Mouse (Mus musculus) CD4-positive, CD25-positive, alpha-beta regulatory T cell, adult 4 months (primary cell): ENCODE measurements around the gene Dnah2. TPM values are rescaled to one million over a fixed set of nuclear protein-coding genes. Genes with fewer than 3 reads are reported as not detected.

Experiments
- ATAC-seq: one replicate; pipeline ENCODE4 v1.8.0; 2017
- polyA plus RNA-seq, 2 experiments: library from polyadenylated mRNA; unstranded; fragments of 100-300 nt; shearing (Covaris generic); gene quantifications; one replicate each; pipeline ENCODE4 v1.2.1; 2017

Gene Dnah2
- polyA plus RNA-seq, 2 experiments from 2014 or later = 0.09 TPM; not detected in 1

DNA sequence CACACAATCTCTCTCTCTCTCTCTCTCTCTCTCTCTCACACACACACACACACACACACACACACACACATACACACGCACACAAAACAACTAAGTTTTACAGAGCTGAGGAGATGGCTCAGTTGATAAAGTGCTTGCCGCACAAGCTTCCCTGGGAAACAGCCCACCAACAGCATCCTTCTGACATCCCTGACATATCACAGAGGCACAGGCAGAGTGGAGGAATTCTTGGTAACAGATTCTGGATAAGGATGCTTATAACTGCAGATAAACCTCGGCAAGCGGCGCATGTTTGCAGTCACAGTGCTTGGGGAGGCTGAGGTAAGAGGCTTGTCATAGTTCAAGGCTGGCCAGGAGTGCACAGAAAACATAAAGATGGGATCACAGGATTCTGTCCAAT is 87.3 kb downstream of the Dnah2 start:
- no peak for ATAC-seq

- no peak for ATAC-seq
Observed at GRCm38 (mm10) chr11:69459883-69460282, 89.0 kb downstream of the Dnah2 start.

DNA sequence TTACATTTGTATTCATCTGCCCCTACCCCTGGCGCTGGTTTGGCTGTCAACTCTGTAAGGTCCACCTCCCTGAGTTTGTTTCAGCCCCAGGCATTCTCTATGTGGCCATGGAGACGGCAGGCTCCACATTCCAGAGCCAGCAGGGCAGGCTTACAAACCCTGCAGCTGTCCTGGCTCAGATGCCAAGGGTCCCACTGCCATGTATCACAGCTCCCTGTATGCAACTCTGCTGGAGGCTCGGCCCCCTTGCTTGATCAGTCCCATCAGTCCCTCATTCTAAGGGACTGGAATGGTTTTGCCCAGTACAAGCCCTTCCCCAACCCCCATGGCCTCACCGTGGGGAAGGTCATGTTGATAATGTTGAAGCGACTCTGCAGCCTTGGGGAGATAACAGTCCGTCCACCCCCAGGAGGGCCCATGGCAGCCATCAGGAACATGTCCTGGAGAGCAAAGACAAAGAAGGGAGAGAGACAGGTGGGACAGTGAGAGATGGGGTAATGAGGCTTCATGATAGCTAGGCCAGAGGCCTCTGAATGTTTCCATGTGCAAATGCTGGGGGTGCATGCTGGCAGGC is 91.8 kb downstream of the Dnah2 start:
- ATAC-seq = no peak

GRCm38 (mm10) chr11:69452114-69452867 is 96.6 kb downstream of the Dnah2 start:
- ATAC-seq = no peak

GRCm38 (mm10) chr11:69447299-69447698 is 101.6 kb downstream of the Dnah2 start:
- ATAC-seq = no peak

DNA sequence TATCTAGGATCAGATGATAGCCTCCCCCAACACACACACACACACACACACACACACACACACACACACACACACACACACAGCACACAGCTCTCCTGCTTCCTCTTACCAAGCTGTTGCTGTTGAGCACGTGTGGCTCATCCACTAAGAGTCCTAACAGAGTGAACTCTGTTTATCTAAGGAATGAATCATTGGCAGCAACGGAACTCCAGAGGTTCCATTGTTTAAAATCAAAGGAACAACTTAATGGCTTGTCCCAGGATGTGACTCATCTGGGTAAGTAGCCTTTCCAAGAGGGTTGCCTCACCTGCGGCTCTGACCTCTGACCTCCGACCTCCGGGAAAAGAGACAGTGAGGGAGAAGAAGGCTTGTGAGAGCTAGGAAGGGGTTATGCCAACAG is 105.6 kb downstream of the Dnah2 start:
- no peak for ATAC-seq

GRCm38 (mm10) chr11:69437291-69437690 is 111.6 kb downstream of the Dnah2 start:
- ATAC-seq = no peak

DNA sequence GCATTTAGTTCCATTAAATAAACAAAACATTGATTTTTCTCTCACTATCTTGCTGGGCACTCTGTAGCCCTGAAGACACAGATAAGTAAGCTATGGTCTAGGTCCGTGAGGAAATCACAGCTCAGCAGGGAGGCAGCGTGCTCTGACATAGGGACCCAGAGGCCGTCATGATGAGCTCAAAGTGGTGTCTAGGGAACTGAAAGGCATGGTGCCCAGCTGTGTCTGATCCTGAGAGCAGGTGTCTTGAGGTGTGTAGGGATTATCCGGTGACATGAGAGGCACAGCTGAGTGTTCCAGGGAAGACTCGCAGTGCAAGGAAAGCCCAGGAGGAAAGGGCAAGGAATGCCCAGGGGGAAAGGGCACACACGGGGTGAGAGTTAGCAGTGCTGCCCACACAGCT is 115.7 kb downstream of the Dnah2 start:
- ATAC-seq = no peak

DNA sequence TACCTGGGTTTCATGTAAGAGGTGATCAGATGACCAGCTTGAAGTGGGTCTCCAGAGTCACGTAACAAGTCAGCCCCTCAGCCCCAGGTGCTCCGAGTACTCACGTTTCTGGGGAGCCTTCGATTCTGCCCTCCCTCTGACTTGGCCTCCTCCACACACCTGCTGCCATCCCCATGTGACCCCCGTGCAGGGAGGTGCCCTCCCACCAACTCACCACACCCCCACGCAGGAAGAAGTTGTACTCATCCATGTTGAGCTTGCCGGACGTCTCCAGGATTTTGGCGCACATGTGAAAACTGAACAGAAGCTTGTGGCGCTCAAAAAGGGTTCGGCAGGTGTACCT is 116.3 kb downstream of the Dnah2 start:
- ATAC-seq = no peak

DNA sequence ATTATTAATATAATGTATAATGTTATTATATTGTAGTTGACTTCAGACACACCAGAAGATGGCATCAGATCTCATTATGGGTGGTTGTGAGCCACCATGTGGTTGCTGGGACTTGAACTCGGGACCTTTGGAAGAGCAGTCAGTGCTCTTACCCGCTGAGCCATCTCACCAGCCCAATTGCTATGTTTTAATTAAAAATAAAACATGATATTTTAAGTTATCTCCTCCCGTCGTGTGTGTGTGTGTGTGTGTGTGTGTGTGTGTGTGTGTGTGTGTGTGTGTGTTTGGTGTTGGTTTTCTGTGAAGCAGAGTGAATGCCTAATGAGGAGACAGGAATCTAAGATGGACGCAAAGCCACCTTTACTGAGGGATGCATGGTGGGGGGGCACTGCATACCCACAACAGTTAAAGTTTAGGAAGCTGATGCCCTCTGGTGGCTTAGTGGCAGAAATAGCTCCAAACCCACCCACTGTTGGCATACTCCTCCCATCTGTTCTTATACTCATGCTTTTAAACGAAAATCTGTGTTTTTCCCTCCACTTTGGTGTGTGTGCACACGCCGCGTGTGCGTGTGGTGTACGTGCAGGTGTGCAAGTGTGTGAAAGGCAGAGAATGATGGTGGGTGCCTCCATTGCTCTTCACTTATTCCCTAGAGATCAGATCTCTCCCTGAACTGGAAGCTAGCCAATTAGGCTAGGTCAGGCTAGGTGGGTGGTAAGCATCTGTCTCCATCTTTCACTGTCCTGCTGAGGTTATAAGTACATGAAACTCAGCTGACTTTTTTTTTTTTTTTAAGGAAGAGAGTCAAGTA is 116.9 kb downstream of the Dnah2 start:
- peak; percentile 91 for ATAC-seq

GRCm38 (mm10) chr11:69430631-69431030 is 118.3 kb downstream of the Dnah2 start:
- ATAC-seq = no peak

- no peak for ATAC-seq
Observed at GRCm38 (mm10) chr11:69429313-69429712, 119.6 kb downstream of the Dnah2 start.

- no peak for ATAC-seq
Observed at GRCm38 (mm10) chr11:69428751-69429150, 120.2 kb downstream of the Dnah2 start.

DNA sequence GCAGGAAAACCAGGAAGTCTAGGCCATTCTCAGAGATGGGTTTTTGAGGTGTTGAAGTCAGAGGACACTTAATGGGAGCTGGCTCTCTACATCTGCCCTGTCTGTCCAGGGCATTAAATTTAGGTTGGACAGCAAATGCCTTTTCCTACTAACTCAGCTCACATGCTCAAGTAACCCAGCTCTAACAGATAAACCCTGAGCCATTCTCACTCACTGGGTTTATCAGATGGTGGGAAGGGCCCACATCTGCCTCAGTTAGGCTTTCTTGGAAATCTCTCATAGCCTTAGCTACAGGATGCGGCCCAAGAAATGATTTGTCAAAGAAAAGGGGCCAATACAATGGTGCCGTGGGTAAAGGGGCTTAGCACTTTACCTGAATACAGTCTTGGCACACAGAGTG is 122.7 kb downstream of the Dnah2 start:
- no peak for ATAC-seq

DNA sequence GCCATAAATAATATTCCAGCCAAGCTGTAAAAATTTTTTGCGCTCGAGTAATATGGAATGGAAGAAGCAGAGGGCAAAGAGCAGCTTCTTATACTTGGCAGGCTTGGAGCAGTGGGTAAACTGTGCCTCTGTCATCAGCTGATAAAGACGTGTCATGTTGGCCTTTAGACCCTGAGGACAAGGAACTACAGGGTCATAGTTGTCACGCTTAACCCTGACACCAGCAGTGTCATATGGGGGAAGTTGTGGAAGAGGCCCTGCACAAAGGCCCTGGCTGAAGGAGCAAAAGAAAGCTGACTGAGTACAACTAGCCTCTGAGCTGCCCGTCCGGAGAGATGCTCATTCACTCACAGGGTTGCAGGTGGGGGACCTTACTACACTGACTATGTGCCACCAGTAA is 125.0 kb downstream of the Dnah2 start:
- ATAC-seq = no peak

GRCm38 (mm10) chr11:69422842-69423241 is 126.1 kb downstream of the Dnah2 start:
- no peak for ATAC-seq

- ATAC-seq = no peak
Observed at GRCm38 (mm10) chr11:69421131-69421977, 127.6 kb downstream of the Dnah2 start.

DNA sequence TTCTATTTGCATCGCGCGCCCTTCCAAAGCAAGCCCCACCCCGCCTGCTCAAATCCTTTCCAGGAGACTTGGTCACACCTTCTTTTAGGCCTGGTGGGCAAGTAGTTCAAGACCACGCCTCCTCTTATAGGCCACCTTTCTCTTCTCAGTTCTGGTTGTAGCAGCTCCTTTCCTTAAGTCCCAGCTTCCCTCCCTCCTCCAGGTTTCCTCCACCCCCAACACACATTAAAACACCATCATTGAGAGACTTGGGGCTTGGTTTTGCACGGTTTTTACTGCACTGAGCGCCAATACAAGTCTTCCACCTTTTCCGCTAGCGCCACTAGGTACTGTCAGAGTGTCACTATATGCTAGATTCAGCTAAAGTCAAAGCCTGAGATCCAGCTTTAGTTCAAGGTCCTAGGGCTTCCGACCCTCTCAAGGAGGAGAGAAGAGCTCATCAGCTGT is 128.3 kb downstream of the Dnah2 start:
- ATAC-seq = no peak

- peak; percentile 12 for ATAC-seq
Observed at GRCm38 (mm10) chr11:69419813-69420553, 128.9 kb downstream of the Dnah2 start.

DNA sequence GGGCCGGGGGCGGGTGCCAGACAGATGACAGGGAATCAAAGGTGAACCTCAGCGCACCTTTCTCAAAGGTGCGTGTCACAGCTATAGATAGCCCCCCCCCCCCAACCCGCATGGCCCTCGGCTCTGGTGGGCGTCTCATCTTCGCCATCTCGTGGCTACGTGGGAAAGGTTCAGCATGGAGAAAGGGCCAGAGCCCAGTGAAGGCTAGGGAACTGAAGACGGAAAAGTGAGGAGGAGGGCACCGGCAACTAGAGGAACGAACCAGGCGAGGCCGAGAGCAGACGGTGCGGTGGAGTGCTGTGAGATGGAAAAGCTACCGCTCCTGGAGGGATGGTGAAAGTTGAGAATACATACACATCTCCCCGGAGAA is 129.5 kb downstream of the Dnah2 start:
- no peak for ATAC-seq

- peak; percentile 60 for ATAC-seq
Observed at GRCm38 (mm10) chr11:69418481-69419442, 130.1 kb downstream of the Dnah2 start.
